Mouse (Mus musculus) forelimb bud, embryonic 11.5 days (tissue): ENCODE results near the gene Samhd1.

Experiments used
- DNase-seq: peaks from one replicate; pipeline ENCODE4 v3.0.0-alpha.2; 2012; ENCODE audit warnings: low read depth, low spot score

Gene Samhd1

GRCm38 (mm10) chr2:157099532-157100318 is 35.3 kb downstream of the Samhd1 start:
- no peak for DNase-seq

GRCm38 (mm10) chr2:157095005-157095755 is 39.9 kb downstream of the Samhd1 start:
- peak; percentile 62 for DNase-seq

GRCm38 (mm10) chr2:157092024-157092423 is 43.0 kb downstream of the Samhd1 start:
- DNase-seq, result no peak

DNA sequence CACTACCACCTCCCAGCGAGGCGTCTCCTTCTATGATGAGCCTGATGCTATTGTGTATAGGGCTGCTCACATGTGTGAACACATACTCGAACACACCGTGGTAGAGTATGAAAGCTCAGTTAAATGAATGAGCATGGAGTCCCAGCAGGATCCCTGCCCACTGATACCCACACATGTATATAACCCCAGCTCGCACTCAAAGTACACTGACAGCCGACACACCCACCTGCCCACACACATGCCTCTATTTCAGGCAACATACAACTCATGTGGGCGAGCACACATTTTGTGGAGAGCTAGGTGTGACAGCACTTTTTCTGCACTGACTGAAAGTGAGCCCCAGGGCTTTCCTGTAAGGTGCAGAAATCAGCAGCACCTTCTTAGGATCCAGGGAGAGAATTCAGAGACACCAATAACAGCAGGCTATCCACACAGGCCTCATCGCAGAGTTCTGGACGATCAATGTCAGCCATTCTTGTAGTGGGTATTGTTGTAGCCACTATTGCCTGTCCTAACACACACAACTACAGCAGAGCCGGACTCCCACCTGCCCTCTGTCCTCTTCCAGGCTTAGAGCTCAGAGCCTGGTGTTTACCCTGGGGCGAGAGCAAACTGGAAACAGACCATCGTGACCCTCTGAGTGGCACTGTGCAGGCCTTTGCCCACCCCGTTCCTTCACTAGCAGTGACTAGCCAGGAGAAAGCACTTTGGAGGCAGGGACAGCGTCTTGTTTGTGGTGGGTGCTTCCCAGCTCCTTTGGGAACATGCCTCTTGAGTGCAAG is 47.3 kb downstream of the Samhd1 start:
- DNase-seq, result no peak

- no peak for DNase-seq
Observed at GRCm38 (mm10) chr2:157086796-157087195, 48.3 kb downstream of the Samhd1 start, which contains the start of gene Tldc2. Tldc2 (plus strand) TSS chr2:157087055.

GRCm38 (mm10) chr2:157084831-157085585 is 50.1 kb downstream of the Samhd1 start:
- no peak for DNase-seq

DNA sequence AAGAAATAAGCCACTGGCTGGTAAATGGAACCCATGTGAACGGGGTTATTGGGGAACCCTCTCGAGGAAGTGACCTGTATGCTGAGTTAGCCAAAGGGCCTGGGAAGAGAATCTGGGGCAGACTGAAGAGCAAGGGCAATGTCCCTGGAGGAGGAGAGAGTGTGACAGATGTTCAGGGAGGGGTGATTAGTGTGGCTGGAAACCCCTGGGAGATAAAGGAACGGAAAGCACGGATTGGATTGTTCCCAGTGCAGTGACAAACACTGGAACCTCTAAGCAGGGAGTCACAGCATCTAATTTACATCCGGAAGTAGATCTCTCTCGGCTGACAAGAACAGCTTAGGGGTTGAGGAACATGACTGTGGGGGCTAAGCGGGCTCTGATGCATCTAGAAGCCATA is 53.1 kb downstream of the Samhd1 start:
- no peak for DNase-seq

DNA sequence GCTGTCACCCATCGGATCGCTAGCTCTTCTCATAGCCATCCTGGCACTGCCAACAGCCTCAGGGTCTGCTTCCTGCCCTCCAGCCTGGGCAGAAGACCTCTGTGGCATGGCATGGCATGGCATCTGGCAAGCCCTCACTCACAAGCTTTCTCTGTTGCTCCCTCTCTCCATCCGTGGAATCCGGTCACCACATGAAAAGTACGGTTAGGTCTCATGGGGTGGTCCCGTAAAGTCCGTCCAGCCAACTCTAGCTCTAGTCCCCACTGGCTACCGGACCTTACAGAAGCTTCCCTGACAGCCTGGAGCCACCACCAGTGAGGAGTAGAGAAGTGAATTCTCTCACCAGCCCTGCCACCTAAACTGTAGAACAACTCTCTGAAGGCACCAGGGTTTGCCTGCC is 53.7 kb downstream of the Samhd1 start:
- DNase-seq, result no peak

DNA sequence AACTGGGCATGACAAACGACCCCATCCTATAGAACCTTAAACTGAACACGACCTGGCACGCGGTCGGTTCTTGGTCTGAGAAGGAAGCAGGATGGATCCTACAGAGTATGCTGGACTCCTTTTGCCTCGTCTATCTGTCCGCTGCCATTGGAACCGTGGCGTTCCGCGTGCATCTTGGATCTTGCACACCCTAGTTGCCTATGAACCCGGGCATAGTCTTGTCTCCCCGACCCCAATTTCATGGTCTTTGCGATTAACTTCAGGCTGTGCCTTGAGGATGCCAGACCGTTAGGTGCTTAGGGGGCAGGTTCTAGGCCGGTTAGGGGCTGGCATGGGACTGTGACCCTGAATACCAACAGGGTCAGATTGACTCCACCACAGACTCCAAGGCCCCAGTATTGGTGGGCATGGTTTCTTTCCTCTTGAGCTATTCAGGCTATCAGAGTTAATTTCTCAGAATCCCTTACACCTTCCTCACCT is 55.3 kb downstream of the Samhd1 start:
- DNase-seq, result no peak

- peak; percentile 87 for DNase-seq
Observed at GRCm38 (mm10) chr2:157078793-157079700, 56.0 kb downstream of the Samhd1 start, which contains the start of gene Soga1. Soga1 (minus strand) TSS chr2:157079254.

DNA sequence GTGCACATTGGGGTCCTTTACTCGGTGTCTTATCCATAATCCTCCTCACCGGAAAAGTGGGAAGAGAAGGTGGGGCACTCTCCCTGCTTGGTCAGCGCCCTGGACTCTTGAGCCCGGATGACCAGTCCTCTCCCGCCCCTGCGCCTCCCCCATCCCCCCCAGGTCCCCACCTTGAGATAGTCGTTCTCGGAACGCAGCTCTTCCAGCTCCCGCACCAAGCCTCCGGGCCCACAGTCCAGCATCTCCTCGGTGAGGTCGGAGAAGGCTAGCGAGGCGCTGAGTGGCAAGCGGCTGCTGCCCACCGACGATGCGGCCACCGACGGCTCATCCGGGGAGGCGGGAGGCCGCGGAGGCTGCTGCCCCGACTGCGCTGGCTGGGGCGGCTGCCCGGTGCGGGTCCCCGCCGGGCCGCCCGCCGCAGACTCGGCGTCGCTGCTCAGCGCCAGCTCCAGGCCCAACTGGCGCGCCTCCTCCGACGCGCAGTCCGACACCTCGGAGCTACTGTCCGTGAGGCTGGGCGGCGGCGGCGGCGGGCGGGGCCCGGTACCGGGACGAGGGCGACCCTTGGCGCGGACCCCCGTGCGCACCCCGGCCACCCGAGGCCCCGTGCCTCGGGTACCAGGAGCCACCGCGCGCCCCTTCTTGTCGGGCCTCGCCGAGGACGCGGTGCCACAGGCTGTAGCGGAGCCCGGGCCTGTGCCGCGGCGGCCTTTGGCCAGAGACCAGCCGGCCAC is 56.8 kb downstream of the Samhd1 start:
- DNase-seq, result no peak

DNA sequence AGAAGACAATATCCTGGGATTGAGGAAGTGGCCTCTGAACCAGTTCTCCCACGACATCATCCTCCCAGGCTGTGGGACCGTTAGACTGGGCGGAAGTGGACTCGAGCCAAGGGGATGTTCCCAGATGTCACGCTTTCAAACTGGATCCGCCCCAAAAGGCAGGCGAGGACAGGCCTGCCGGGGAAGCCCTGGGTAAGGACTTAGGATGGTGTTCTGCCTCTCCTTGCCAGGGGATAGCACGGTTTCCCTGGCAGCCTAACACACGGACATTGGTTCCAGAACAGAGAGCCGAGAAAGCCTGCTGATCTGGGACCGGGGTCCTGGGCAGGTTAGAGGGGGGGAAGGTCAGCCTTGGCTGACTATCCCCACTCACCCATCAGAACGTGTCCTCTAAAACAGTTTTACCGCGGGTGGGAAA is 57.4 kb downstream of the Samhd1 start:
- no peak for DNase-seq

DNA sequence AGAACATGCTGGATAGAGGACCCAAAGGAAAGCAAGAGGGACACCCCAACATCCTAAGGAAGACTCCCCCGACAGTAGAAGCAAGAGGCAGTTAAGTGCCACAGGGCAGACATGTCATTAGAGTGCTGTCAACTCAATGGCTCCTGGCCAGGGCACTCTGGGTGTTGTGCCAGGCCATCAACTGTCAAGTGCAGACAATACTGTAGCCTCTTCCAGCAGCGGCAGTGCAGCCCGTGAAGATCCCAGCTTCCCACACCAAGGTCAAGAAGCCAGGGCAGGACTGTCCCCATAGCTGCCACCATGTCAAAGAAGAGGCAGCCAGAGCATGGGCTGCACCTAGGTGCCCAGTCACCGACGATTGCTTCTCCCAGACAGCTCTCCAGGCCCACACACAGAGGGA is 57.9 kb downstream of the Samhd1 start:
- DNase-seq, result no peak

DNA sequence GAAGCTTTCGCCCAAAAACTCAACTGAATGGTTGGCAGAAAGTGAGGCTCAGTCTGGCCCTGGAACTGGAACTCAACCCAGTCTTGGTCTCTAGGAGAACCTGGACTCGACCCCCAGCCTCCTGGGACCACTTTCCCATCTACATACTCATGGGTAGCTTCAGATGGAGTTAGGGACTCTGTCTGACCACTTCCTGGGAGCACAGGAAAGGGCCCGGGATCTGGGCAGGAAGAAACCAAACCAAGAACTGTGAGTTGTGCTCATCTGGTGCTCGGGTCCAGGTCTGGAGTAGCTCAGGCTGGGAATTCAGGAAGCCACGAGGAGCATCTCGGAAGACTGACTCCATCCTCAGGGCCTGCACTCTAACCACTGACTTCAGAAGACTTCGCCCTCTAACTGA is 58.5 kb downstream of the Samhd1 start:
- DNase-seq, result no peak

- no peak for DNase-seq
Observed at GRCm38 (mm10) chr2:157075685-157076084, 59.4 kb downstream of the Samhd1 start.

DNA sequence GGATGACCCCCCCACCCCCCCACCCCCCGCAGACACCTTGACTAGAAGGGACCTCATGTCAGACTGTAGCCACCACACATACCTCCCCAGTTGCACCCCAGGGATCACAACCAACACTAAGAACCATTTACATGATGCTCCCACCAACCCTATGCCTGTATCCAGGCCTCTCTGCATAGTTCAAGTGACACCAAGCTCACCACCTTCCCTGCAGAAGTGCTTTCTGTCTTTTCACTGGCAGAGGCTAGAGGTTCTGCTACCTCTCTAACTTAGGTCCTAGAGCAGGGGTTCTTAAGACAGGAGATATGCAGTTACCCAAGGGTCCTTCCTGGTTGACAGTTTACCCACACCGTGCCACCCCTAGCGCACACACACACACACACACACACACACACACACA is 59.8 kb downstream of the Samhd1 start:
- DNase-seq, result no peak

- DNase-seq, result no peak
Observed at GRCm38 (mm10) chr2:157074772-157075171, 60.3 kb downstream of the Samhd1 start.

GRCm38 (mm10) chr2:157074186-157074724 is 60.8 kb downstream of the Samhd1 start:
- DNase-seq, result no peak

- DNase-seq, result no peak
Observed at GRCm38 (mm10) chr2:157073378-157074052, 61.5 kb downstream of the Samhd1 start.
